Mouse (Mus musculus) stomach, postnatal 0 days (tissue): ENCODE measurements around the gene Abcc4.

Experiments
- CTCF ChIP-seq: IDR thresholded peaks from 2 replicates; pipeline ENCODE4 v1.5.1; 2016; ENCODE audit warnings: antibody characterized with exemption, low read depth, mild to moderate bottlenecking, moderate library complexity
- EP300 ChIP-seq: optimal IDR thresholded peaks from 2 replicates; pipeline ENCODE3; 2016; ENCODE audit warnings: antibody characterized with exemption

- TF ChIP-seq CTCF, result no peak
- no peak for TF ChIP-seq EP300
Measured at GRCm38 (mm10) chr14:118600746-118601145, 105.3 kb downstream of the Abcc4 start.
